In the genomic region with DNA sequence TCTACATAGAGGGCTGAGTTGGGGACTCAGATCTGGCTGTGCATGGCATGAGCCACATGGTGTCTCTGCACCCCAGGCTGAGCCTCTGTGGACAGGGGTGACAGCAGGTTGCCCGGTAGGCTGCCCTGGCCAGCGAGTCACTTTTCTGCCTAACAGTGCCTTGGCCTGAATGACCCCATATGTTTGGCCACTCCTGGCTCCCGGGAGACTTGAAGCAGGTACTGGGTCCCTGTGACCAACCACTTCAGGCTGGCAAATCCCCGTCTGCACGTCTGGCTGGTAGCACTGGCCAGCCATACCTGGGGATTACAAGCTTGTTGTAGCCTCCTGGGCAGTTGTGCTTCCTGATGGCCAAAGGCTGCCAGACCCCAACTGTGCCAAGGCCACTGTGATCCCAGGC, we compare ENCODE assay signal across 13 mouse cellular contexts.
DNase-seq lines count a peak whose midpoint lies in the region; ATAC-seq and TF ChIP-seq lines count a peak whose summit lies in the region.
"Had no signal": no experiment of that assay in that cellular context is flagged by ENCODE, and none has a peak within 500 bp of the region (broad histone marks: within the 10 kb centered on the region; RNA-seq: fewer than 3 reads in every experiment).

No protein-coding gene starts in this region.

- peak overlapping the region; percentile 25; the same call in 1 of the 2 replicates for H3K9ac ChIP-seq in heart, embryonic 13.5 days
- no peak overlapping the region for H3K9ac ChIP-seq in lung, postnatal 0 days (replicated peaks; ENCODE audit: low read depth)
- peak overlapping the region; percentile 21; the same call in 1 of the 2 replicates for H3K9ac ChIP-seq in stomach, embryonic 16.5 days (ENCODE audit: low read length)
- H3K9ac ChIP-seq: liver, embryonic 14.5 days; stomach, embryonic 15.5 days had no signal

- no peak for TF ChIP-seq EP300 in lung, postnatal 0 days (IDR thresholded peaks at IDR 0.05)

- no peak for DNase-seq in heart, postnatal 25 days (ENCODE audit: low spot score)
- DNase-seq in lung, postnatal 0 days (ENCODE audit: low spot score) = no peak
- DNase-seq in lung, postnatal 4 days = no peak
- no peak for DNase-seq in limb, embryonic 10.5 days (ENCODE audit: low spot score)
- DNase-seq in right cerebral cortex, adult 18-20 months = no peak

- WGBS in heart, embryonic 13.5 days = 80% methylated on average over 5 of the region's 5 CpGs
- WGBS in lung, postnatal 0 days = 50% methylated on average over 5 of the region's 5 CpGs
- 77% methylated on average over 5 of the region's 5 CpGs for WGBS in limb, embryonic 10.5 days
- 65% methylated on average over 5 of the region's 5 CpGs for WGBS in stomach, embryonic 16.5 days

- no peak overlapping the region for H3K4me3 ChIP-seq in heart, embryonic 13.5 days
- no peak overlapping the region for H3K4me3 ChIP-seq in lung, postnatal 0 days (ENCODE audit: low read depth, low read length)
- H3K4me3 ChIP-seq in limb, embryonic 10.5 days = 0 out of 2 replicates have a peak overlapping the region, but pooled peaks have one; percentile 5
- no peak overlapping the region for H3K4me3 ChIP-seq in stomach, embryonic 16.5 days (replicated peaks; ENCODE audit: low read length)
- H3K4me3 ChIP-seq: erythroblast, embryonic 14.5 days; stomach, embryonic 15.5 days had no signal

- no peaks in the 10 kb centered on the region for H3K27me3 ChIP-seq in heart, embryonic 13.5 days (replicated peaks)
- no peaks in the 10 kb centered on the region for H3K27me3 ChIP-seq in lung, postnatal 0 days (replicated peaks; ENCODE audit: insufficient read depth, low read length)
- H3K27me3 ChIP-seq in limb, embryonic 10.5 days (ENCODE audit: low read depth, poor library complexity, severe bottlenecking) = no peaks in the 10 kb centered on the region
- H3K27me3 ChIP-seq in stomach, embryonic 16.5 days (ENCODE audit: control insufficient read depth, insufficient read depth, low read length) = no peaks in the 10 kb centered on the region
- H3K27me3 ChIP-seq: Patski; stomach, embryonic 15.5 days had no signal

- no peak overlapping the region for H3K4me2 ChIP-seq in heart, embryonic 13.5 days
- H3K4me2 ChIP-seq in lung, postnatal 0 days (replicated peaks; ENCODE audit: low read depth, low read length) = no peak overlapping the region
- no peak overlapping the region for H3K4me2 ChIP-seq in stomach, embryonic 16.5 days (ENCODE audit: low read depth, low read length)
- H3K4me2 ChIP-seq: stomach, embryonic 15.5 days had no signal

- intact Hi-C loops in heart, postnatal 25 days (cut with DNase I) = loop anchor here (5.0 kb wide), 1 partner anchor 48 kb away; no protein-coding TSS in a partner anchor

- H3K27ac ChIP-seq in heart, embryonic 13.5 days (replicated peaks) = peak overlapping the region; percentile 61
- peak overlapping the region; percentile 54 for H3K27ac ChIP-seq in lung, postnatal 0 days (ENCODE audit: low read length)
- peak overlapping the region; percentile 71 for H3K27ac ChIP-seq in limb, embryonic 10.5 days
- no peak overlapping the region; the same call in 1 of the 2 replicates for H3K27ac ChIP-seq in stomach, embryonic 16.5 days (ENCODE audit: low read length)
- H3K27ac ChIP-seq: liver, embryonic 14.5 days had no signal

- H3K36me3 ChIP-seq in heart, embryonic 13.5 days = peaks cover 51% of the 10 kb centered on the region
- H3K36me3 ChIP-seq in lung, postnatal 0 days (ENCODE audit: insufficient read depth, low read length) = peaks cover 14% of the 10 kb centered on the region; the same call in 1 of the 2 replicates
- peaks cover 87% of the 10 kb centered on the region for H3K36me3 ChIP-seq in limb, embryonic 10.5 days
- peaks cover 18% of the 10 kb centered on the region; the same call in 1 of the 2 replicates for H3K36me3 ChIP-seq in stomach, embryonic 16.5 days (ENCODE audit: control insufficient read depth, insufficient read depth, low read length)

- H3K4me1 ChIP-seq in heart, embryonic 13.5 days = peaks cover 74% of the 10 kb centered on the region
- peaks cover 33% of the 10 kb centered on the region for H3K4me1 ChIP-seq in lung, postnatal 0 days (ENCODE audit: insufficient read depth, low read depth, low read length)
- H3K4me1 ChIP-seq in limb, embryonic 10.5 days = peaks cover 60% of the 10 kb centered on the region
- H3K4me1 ChIP-seq in stomach, embryonic 16.5 days (ENCODE audit: control insufficient read depth, insufficient read depth, low read length) = peaks cover 56% of the 10 kb centered on the region

- no peak for TF ChIP-seq CTCF in lung, postnatal 0 days (IDR thresholded peaks at IDR 0.05)

- no peak for ATAC-seq in heart, embryonic 13.5 days (ENCODE audit: extremely low read depth, insufficient number of reproducible peaks, low FRiP score, low TSS enrichment)
- ATAC-seq in lung, postnatal 0 days = no peak
- no peak for ATAC-seq in stomach, embryonic 16.5 days (ENCODE audit: insufficient read depth, low FRiP score)
- ATAC-seq in granulocyte monocyte progenitor cell, adult 5-6 weeks (replicated peaks; ENCODE audit: poor library complexity, severe bottlenecking) = no peak
- ATAC-seq: CD4-positive, CD25-positive, alpha-beta regulatory T cell, adult 4 months; Patski had no signal

- H3K9me3 ChIP-seq in heart, embryonic 13.5 days = no peaks in the 10 kb centered on the region
- no peaks in the 10 kb centered on the region for H3K9me3 ChIP-seq in lung, postnatal 0 days (ENCODE audit: low read length)
- no peaks in the 10 kb centered on the region for H3K9me3 ChIP-seq in limb, embryonic 10.5 days (replicated peaks)
- no peaks in the 10 kb centered on the region for H3K9me3 ChIP-seq in stomach, embryonic 16.5 days (replicated peaks; ENCODE audit: control insufficient read depth, low read length)
- H3K9me3 ChIP-seq: stomach, embryonic 15.5 days had no signal
